Mouse (Mus musculus): ENCODE data around the gene Gm3402.
"Not testable (repeated sequence)": the region's sequence is repeated elsewhere in the genome, so short reads cannot be mapped to it uniquely, and the experiment has no call there.

The Gm3402 gene

DNA sequence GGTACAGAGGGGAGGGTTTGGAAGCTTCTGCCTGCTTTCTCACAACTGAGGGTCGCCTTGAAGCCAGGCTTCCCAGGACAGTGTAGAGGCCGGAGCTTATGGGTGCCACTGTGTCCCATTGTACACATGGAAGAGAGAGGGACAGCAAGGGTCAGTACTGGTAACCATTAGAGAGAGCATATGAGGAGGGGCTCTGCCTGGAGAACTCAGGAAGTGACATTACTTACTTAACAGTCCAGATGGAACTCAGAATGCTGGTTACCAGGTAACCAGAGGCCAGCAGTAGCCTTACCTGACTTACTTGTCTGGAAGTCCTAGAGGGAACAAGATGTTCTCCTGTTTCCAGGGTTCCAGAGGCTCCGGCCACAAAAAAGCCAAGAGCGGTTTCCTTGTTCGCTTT, at the start of gene Gm3402:
Gene Gm3402 (plus strand): TSS at position 301 of the 400 bp plus-strand sequence.
- DNase-seq: not testable (repeated sequence)

DNA sequence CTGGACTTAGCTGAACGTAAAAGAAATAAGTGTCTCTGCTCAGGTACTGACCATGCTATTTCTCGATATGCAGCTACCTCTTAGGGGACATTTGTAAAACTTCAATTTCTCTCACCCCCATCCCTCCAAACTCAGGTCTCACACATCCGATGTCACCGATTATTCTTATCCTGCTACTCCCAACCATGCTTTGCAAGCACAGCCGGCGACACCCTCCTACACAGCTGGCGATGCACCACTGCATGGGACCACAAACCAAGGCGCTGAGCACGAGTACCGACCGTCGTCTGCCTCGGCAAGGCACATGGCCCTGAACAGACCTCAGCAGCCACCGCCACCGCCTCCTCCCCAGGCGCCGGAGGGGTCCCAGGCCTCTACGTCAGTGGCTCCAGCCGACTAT, 47.3 kb upstream of the Gm3402 start:
- DNase-seq: no peak

DNA sequence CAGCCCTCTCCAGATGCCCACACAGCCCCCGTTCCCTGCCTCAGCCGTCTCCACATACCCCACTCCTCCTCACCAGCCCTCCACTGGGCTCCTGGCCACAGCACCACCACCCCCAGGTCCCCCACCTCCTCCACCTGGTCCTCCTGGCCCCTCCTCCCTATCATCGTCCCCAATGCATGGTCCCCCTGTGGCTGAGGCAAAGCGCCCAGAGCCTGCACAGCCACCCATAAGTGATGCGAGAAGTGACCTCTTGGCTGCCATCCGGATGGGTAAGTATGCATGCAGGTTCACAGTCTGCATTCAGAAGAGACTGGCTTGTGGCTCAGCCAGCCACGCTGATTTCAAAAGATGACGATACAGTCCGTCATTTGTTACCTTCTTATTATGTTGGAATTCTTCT, 45.6 kb upstream of the Gm3402 start:
- DNase-seq: no peak

DNA sequence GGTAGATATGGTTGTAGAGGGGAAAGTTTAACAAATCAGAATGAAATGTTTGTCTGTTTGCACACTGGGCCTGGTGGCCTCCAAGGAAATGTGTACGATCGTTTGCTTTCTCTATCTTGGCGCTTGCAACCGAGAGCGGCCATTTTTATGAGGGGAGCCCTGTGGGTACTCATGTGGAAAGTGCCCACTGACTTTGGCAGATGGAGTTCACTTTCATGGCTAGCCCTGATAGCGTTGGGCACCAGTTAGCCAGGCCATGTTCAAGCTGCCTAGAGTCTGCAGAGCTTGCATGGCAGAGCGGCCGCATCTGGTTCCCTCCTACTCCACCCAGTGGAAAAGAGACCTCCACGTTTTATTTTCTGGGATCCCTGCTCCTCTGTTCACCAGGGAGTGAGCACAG, 43.1 kb upstream of the Gm3402 start:
- no peak for DNase-seq

DNA sequence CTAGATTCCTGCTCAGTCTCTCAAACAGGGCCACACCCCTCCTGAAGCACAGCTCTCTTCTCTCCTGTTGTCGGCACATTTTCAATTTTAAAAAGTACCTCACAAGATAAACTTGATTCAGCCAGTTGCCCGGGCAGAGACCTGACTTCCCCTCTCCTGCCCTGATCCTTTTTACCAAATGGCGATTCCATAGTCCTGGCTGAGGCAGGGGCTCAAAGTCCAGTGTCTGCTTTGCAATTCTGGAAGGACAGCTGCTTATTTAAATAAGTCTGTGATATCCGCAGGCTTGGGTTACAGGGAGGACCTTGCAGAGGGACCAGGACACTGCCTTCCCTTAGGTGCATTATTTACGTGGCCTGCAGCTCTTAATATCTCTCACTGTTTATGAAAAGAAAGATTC, 42.6 kb upstream of the Gm3402 start:
- DNase-seq: no peak

DNA sequence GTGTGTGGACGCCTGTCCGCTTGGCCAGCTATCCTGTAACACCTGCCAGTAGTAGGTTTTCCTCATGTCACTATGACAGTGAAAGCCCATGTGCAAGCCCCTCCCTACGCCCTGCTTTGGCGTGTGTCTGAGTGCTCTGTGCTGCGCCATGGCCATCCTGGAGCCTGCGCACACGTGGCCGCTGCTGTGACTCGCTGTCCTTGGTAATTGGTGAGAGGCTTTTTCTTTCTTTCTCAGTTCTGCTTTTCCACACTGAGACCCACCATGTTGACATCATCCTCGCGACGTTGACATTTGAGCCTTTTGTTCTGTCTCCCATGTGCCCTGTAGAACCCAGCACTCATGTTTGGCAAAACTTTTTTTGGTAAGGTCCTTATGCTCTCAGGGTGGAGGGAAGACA, 42.1 kb upstream of the Gm3402 start:
- no peak for DNase-seq

DNA sequence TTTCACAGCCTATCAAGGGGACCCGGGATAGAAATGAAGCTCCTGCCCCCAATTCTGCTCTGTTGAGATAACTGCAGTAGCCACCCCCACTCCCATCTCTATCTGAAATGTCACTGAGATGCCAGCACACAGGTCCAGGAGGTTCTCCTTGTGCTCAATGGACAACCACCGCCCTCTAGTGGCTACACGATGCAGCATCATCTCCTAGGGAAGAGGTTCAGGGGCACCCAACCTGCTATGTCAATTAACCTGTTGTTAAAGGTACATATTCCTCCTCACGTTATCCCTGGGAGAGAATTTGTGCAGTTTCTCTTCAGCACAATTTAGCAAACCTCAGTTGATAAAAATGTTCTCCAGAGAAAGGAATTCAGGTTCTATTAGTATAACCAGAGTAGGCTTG, 34.4 kb upstream of the Gm3402 start:
- peak; percentile 70 for DNase-seq

DNA sequence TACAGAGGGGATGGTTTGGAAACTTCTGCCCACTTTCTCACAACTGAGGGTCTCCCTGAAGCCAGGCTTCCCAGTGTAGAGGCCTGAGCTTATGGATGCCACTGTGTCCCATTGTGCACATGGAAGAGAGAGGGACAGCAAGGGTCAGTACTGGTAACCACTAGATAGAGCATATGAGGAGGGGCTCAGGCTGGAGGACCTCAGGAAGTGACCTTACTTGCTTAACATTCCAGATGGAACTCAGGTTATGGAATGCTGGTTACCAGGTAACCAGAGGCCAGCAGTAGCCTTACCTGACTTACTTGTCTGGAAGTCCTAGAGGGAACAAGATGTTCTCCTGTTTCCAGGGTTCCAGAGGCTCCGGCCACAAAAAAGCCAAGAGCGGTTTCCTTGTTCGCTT, 32.3 kb upstream of the Gm3402 start, which contains the start of gene Gm6408:
Gene Gm6408 (plus strand): TSS at position 301 of the 400 bp plus-strand sequence.
- not testable (repeated sequence) for DNase-seq

DNA sequence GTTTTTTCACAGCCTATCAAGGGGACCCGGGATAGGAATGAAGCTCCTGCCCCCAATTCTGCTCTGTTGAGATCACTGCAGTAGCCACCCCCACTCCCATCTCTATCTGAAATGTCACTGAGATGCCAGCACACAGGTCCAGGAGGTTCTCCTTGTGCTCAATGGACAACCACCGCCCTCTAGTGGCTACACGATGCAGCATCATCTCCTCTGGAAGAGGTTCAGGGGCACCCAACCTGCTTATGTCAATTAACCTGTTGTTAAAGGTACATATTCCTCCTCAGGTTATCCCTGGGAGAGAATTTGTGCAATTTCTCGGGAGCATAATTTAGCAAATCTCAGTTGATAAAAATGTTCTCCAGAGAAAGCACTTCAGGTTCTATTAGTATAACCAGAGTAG, 25.0 kb upstream of the Gm3402 start:
- DNase-seq: peak; percentile 53

DNA sequence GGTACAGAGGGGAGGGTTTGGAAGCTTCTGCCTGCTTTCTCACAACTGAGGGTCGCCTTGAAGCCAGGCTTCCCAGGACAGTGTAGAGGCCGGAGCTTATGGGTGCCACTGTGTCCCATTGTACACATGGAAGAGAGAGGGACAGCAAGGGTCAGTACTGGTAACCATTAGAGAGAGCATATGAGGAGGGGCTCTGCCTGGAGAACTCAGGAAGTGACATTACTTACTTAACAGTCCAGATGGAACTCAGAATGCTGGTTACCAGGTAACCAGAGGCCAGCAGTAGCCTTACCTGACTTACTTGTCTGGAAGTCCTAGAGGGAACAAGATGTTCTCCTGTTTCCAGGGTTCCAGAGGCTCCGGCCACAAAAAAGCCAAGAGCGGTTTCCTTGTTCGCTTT, 22.9 kb upstream of the Gm3402 start, which contains the start of gene Gm6370:
Gene Gm6370 (plus strand): TSS at position 301 of the 400 bp plus-strand sequence.
- not testable (repeated sequence) for DNase-seq

DNA sequence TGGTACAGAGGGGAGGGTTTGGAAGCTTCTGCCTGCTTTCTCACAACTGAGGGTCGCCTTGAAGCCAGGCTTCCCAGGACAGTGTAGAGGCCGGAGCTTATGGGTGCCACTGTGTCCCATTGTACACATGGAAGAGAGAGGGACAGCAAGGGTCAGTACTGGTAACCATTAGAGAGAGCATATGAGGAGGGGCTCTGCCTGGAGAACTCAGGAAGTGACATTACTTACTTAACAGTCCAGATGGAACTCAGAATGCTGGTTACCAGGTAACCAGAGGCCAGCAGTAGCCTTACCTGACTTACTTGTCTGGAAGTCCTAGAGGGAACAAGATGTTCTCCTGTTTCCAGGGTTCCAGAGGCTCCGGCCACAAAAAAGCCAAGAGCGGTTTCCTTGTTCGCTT, 11.8 kb upstream of the Gm3402 start, which contains the start of gene 4930449I24Rik:
Gene 4930449I24Rik (plus strand): TSS at position 301 of the 400 bp plus-strand sequence.
- not testable (repeated sequence) for DNase-seq

DNA sequence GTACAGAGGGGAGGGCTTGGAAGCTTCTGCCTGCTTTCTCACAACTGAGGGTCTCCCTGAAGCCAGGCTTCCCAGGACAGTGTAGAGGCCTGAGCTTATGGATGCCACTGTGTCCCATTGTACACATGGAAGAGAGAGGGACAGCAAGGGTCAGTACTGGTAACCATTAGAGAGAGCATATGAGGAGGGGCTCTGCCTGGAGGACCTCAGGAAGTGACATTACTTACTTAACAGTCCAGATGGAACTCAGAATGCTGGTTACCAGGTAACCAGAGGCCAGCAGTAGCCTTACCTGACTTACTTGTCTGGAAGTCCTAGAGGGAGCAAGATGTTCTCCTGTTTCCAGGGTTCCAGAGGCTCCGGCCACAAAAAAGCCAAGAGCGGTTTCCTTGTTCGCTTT, 11.6 kb downstream of the Gm3402 start, which contains the start of gene Gm3404:
Gene Gm3404 (plus strand): TSS at position 301 of the 400 bp plus-strand sequence.
- not testable (repeated sequence) for DNase-seq

DNA sequence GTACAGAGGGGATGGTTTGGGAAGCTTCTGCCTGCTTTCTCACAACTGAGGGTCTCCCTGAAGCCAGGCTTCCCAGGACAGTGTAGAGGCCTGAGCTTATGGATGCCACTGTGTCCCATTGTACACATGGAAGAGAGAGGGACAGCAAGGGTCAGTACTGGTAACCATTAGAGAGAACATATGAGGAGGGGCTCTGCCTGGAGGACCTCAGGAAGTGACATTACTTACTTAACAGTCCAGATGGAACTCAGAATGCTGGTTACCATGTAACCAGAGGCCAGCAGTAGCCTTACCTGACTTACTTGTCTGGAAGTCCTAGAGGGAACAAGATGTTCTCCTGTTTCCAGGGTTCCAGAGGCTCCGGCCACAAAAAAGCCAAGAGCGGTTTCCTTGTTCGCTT, 23.4 kb downstream of the Gm3402 start, which contains the start of gene Gm3409:
Gene Gm3409 (plus strand): TSS at position 301 of the 400 bp plus-strand sequence.
- not testable (repeated sequence) for DNase-seq

DNA sequence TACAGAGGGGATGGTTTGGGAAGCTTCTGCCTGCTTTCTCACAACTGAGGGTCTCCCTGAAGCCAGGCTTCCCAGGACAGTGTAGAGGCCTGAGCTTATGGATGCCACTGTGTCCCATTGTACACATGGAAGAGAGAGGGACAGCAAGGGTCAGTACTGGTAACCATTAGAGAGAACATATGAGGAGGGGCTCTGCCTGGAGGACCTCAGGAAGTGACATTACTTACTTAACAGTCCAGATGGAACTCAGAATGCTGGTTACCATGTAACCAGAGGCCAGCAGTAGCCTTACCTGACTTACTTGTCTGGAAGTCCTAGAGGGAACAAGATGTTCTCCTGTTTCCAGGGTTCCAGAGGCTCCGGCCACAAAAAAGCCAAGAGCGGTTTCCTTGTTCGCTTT, 41.9 kb downstream of the Gm3402 start, which contains the start of gene Gm3415:
Gene Gm3415 (plus strand): TSS at position 301 of the 400 bp plus-strand sequence.
- not testable (repeated sequence) for DNase-seq

DNA sequence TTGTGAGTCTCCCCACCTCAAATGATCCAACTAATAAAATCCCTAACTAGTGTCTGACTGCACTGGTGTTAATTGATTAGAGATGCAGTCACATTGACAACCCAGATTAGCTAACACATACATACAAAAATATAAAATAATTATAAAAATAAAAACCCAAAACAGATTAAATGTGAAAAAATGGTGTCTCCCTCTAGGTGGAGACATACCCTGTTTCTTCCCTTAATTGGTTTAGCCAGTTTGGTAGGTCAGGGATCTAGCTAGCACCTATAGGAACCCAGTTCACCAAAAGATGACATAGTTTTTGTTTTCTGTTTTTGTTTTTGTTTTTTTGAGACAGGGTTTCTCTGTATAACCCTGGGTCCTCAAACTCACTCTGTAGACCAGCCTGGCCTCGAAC, 50.3 kb downstream of the Gm3402 start:
- no peak for DNase-seq

Measured in cerebellum, adult 9-10 months (tissue).